Mouse (Mus musculus) NIH3T3 (cell line): ENCODE results near the gene Spns1.
"Not testable (repeated sequence)": the region's sequence is repeated elsewhere in the genome, so short reads cannot be mapped to it uniquely, and the experiment has no call there.

Experiments used
- DNase-seq: peaks from one replicate; pipeline ENCODE4 v3.0.0-alpha.2; 2012; ENCODE audit warnings: low read depth

The Spns1 gene

DNA sequence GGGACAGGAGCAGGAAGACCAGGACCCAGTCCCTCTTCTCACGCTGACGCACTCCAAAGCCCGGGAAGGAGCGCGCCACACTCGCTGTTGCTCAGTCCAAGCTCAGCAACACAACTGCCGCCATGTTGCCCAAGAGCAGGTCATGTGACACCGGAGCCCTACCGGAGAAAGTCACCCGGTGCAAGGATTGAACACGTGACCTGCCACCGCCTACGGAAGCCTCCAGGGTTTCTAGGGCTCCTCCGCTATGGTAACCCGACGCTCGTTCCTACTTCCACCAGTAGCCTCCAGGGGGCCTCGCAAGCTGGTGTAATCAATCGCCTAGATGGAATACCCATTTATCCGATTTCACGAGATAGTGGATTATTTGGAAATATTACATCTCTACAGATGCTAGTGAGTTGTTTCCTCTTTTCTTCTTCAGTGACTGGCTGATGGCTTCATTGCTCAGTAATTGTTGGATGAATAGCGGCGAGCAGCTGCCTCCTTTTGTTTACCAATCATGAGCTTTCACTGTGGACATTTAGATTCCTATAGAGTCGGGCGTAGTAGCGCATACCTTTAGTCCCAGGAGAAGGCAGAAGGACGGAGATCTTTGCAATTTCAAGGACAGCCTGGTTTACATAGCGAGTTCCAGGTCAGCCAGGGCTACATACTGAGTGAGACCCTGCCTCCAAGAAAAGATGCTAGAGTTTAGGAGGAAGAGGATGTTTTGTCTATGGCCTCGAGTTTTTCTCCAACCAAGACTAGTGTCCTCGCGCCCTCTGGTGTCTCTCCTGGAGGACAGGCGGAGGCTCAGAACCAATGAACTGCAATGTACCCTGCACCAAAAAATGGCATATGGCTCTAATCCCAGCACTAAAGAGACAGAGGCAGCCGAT, at the start of gene Spns1:
Gene Spns1, minus strand, starts transcription at position 173 of the 881 bp plus-strand sequence.
- DNase-seq = peak; percentile 96

- DNase-seq = no peak
Measured at GRCm38 (mm10) chr7:126424161-126424560, 46.9 kb upstream of the Spns1 start.

DNA sequence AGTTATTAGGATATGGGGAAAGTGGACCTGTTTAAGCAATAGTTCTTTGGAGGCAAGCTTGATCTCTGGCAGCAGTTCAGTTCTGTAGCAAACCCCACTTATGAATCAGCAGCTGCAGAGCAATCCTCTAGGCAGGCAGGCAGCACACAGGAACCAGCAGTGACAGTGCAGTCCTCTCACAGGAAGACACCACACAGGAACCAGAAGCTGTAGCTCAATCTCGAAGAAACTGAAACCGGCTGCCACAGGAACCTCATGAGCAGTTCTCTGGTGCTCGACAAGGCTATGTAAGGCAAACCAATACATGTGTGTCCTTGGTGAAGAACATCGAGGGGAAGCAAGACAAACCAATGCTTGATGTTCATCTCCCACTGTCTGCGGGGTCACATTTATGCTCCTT, 44.5 kb upstream of the Spns1 start:
- DNase-seq = peak; percentile 45

GRCm38 (mm10) chr7:126418496-126418895, 41.2 kb upstream of the Spns1 start:
- DNase-seq = peak; percentile 65

GRCm38 (mm10) chr7:126417606-126418005, 40.4 kb upstream of the Spns1 start:
- DNase-seq = no peak

GRCm38 (mm10) chr7:126417045-126417444, 39.8 kb upstream of the Spns1 start:
- DNase-seq = no peak

DNA sequence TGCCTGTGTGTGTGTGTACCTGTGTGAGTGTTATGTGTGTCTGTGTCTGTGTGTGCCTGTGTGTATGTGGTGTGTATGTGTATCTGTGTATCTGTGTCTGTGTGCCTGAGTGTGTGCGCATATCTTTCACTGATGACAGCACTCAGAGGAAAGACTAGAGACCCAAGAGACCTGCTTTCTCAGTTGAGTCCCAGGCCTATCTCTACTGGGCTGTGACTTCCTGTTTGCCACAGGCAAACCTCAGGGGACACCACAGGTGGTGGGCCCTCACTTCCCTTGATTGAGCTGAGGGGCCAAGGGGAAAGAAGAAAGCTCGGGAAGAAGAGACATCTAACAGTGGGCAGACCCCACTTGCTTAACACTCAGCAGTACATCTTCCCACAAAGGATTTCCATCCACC, 39.4 kb upstream of the Spns1 start:
- DNase-seq = no peak

- no peak for DNase-seq
Measured at GRCm38 (mm10) chr7:126414725-126415124, 37.5 kb upstream of the Spns1 start, which contains the start of gene Cd19. Gene Cd19, minus strand, starts transcription at chr7:126414889.

DNA sequence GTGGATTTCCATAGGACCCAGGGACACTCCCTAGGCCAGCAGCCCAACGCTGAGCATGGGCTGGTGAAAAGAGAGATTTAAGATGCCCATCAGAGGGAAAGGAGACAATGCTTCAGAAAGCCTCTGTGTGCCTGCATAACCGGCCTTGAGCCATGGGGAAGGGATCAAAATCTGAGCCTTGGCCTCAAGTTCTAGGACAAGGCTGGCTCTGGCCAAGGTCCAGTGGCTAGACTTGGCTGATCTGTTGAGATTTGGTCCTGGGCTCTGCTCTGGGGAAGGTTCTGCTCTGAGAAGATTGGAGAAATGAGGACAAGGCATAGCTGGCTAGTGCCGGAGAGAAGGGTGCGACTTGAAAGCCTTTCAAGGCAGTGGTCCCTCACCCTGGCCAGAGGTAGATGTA, 33.8 kb upstream of the Spns1 start:
- DNase-seq = no peak

- DNase-seq = peak; percentile 41
Measured at GRCm38 (mm10) chr7:126408686-126409085, 31.4 kb upstream of the Spns1 start.

DNA sequence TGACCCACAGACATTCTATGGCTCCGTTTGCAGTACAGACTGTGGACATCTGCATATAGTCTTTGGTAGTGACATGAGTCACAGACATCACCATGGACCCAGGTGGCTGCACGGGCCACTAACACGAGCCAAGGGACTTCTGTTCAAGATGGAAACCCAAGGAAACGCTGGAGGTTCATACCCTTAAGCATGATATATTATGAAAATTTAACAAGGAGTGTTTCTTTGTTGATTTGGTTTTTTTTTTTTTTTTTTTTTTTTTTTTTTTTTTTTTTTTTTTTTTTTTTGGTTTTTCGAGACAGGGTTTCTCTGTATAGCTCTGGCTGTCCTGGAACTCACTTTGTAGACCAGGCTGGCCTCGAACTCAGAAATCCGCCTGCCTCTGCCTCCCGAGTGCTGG, 25.3 kb upstream of the Spns1 start:
- not testable (repeated sequence) for DNase-seq

DNA sequence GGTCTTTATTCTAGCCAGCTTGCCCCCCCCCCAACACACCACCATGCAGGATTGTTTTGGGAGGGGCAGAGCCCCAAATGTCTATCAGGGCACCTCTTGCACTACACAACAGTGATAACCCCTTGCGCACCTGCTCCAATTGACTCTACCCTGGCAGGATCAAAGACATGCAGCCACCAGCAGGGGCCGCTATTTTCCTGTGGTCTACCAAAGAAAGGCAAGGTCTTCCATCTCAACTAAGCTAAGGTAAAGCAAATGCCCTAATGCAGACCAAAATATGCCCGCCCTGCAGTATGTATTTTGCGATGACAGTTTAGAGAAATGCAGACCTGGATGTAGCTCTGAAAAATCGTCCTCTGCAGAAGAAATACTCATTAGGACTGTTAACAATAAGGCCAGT, 22.3 kb upstream of the Spns1 start:
- peak; percentile 86 for DNase-seq

DNA sequence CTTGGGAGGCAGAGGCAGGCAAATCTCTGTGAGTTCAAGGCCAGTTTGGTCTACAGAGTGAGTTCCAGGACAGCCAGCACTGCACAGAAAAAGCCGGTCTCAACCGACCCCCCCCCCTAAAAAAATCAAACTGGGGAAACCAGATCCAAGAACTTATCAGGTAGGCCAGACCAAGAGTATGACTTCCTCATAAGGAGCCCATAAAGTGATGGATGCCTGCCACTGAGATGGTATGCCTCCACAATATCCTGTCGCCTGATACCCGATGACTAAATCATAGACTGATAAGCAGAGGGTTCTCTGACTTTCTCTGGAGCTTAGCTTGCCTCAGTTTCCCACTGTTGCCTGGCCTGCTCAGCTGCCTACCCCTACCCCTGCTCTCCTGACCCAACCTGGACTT, 20.6 kb upstream of the Spns1 start:
- DNase-seq = no peak

DNA sequence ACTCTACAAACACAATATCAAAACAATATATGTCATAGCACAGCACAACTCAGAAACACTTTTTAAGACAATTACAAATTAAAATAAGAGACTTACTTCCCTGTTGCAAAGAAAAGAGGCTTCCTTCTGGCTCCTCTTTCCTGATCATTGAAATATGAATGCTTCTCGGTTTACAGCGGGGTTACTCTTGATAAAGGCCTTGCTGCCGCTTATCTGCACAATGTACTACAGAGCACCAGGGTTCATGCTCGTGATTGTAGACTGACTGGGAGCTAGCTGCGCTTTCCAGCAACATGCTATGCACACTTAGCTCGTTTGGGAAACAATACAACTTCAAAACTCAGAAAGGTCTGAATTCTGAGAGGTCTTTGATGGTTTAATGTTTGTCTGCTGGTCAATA, 20.0 kb upstream of the Spns1 start:
- DNase-seq = no peak

GRCm38 (mm10) chr7:126396298-126397119, 19.3 kb upstream of the Spns1 start, which contains the start of gene Nfatc2ip:
Gene Nfatc2ip, minus strand, starts transcription at chr7:126396737.
- peak; percentile 97 for DNase-seq

GRCm38 (mm10) chr7:126392086-126392884, 15.0 kb upstream of the Spns1 start:
- not testable (repeated sequence) for DNase-seq

DNA sequence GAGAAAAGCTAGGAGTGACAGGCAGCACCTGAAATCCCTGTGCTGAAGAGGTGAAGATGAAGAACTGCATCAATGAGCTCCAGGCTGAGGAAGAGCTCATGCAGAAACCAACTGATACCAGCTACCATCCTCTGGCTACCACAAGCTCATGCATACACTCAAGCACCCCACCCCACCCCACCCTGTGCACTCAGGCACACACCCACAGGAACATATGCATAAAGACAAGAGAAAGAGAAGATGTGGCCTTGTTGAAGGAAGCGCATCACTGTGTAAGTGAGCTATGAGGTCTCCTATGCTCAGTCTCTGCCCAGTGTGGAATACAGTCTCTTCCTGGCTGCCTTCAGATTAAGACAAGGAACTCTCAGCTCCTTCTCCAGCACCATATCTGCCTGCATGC, 10.9 kb upstream of the Spns1 start:
- DNase-seq = no peak

DNA sequence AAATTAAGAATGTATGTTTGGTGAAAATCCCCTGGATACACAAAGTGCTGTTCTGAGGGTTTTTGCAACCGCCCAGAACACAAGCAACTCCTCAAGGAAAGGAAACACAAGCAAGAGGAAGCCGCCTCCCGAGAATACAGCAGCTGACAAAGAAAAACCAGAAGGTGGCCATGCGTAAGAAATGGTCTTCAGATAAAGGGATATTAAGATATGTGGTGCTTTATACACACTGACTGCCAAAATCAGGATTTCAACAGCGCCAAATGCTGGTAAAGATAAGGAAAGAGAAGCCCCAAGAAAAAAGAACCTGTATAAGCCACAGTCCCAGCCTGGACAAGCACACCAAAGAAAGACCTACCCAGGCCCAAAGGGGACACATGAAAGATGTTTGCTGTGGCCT, 6.3 kb upstream of the Spns1 start:
- DNase-seq = no peak

GRCm38 (mm10) chr7:126376903-126377277, 360 bp downstream of the Spns1 start:
- no peak for DNase-seq

- DNase-seq = no peak
Measured at GRCm38 (mm10) chr7:126375012-126375411, 2.2 kb downstream of the Spns1 start.

DNA sequence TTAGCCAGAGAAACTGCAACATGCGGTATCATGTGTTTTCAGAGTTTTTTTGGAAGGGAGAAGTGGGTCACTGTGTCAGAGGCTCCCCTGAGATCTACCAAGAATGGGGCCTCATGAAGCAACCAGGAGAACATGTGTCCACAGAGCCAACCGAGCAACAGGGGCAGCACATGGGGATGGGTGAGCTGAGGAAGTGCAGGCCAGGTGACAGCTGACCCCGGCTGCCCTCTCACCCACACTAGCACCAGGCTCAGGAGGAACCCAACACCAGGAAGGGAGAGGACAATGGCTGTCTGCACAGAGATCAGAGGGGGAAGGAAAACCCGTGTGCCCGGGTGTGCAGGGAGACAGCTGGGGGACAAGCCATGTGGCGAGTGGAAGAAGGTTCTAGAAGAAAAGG, 2.7 kb downstream of the Spns1 start:
- no peak for DNase-seq

- DNase-seq = no peak
Measured at GRCm38 (mm10) chr7:126373007-126373406, 4.2 kb downstream of the Spns1 start.
